Mouse (Mus musculus): ENCODE data around the gene Rsrc2. TPM values are rescaled to one million over a fixed set of nuclear protein-coding genes. Genes with fewer than 3 reads are reported as not detected.
A peak's percentile ranks its signal among the peaks of the same experiment; 100 is the strongest.

Gene Rsrc2
- polyA plus RNA-seq, 1 experiment from 2014 or later = 96.7 TPM

DNA sequence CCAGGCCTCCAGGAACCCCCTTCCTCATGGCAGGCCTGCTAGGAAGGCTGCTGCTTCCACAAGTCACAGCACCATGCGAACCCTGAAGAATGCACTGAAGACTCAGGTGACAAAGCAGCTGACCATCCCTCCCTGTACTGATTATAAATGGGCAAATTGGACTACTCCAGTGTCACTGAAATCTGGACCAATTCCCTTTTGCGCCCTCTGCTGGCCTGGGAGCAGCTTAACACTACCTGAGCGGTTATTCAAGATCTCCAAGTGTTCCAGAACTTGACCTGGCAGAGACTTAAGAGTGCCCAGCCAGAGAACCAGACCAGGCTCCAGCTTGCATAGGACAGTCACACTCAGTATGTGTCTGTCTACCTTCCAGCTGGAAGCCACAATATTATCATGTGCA is 50.0 kb downstream of the Rsrc2 start:
- Histone ChIP-seq H3K4me1 (ENCODE audit: insufficient read depth, low read depth, low read length) (no peaks in the 10 kb centered on the region; the same call in 1 of the 2 replicates), H3K4me3 (ENCODE audit: low read depth, low read length) (no peak overlapping the region), H3K9ac (replicated peaks; ENCODE audit: low read depth) (no peak overlapping the region), H3K27ac (ENCODE audit: low read length) (no peak overlapping the region), H3K9me3 (ENCODE audit: low read length) (no peaks in the 10 kb centered on the region), H3K27me3 (replicated peaks; ENCODE audit: insufficient read depth, low read length) (no peaks in the 10 kb centered on the region), H3K4me2 (replicated peaks; ENCODE audit: low read depth, low read length) (no peak overlapping the region), H3K36me3 (ENCODE audit: insufficient read depth, low read length) (peaks cover 19% of the 10 kb centered on the region; the same call in 1 of the 2 replicates)
- peak; percentile 56 for ATAC-seq
- 27% methylated on average over 3 of the region's 3 CpGs for WGBS
- TF ChIP-seq EP300 (IDR thresholded peaks at IDR 0.05) = no peak
- peak; percentile 92 for TF ChIP-seq CTCF (IDR thresholded peaks at IDR 0.05)
- peak; percentile 91 for DNase-seq (ENCODE audit: low spot score)

DNA sequence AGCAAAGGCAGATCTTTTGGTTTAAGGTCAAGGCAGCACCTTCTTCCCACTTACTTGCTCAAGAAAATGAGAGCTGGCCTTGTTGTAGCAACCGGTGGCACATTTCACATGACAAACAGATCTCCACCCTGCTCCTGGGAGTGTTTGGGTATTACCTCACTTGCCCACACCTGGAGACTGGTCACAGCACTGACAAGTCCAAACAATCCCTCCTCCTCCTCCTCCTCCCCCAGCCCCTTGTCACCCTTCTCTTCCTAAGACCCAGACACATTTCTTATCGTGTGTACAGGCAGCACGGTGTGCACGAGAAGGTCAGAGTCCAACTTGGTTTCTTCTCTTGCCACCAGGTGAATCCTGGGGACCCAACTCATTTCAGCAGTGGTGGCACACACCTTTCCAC is 52.3 kb downstream of the Rsrc2 start:
- no peaks in the 10 kb centered on the region for H3K27me3 ChIP-seq (replicated peaks; ENCODE audit: insufficient read depth, low read length)
- no peaks in the 10 kb centered on the region for H3K9me3 ChIP-seq (ENCODE audit: low read length)
- DNase-seq (ENCODE audit: low spot score) = peak; percentile 39
- H3K4me2 ChIP-seq (replicated peaks; ENCODE audit: low read depth, low read length) = no peak overlapping the region
- TF ChIP-seq EP300 (IDR thresholded peaks at IDR 0.05) = no peak
- no peak for TF ChIP-seq CTCF (IDR thresholded peaks at IDR 0.05)
- H3K9ac ChIP-seq (replicated peaks; ENCODE audit: low read depth) = no peak overlapping the region
- no peak overlapping the region for H3K27ac ChIP-seq (ENCODE audit: low read length)
- 64% methylated on average over 4 of the region's 4 CpGs for WGBS
- H3K4me1 ChIP-seq (ENCODE audit: insufficient read depth, low read depth, low read length) = peaks cover 5% of the 10 kb centered on the region; the same call in 1 of the 2 replicates
- H3K4me3 ChIP-seq (ENCODE audit: low read depth, low read length) = no peak overlapping the region
- ATAC-seq = peak; percentile 34
- H3K36me3 ChIP-seq (ENCODE audit: insufficient read depth, low read length) = peaks cover 2% of the 10 kb centered on the region; the same call in 1 of the 2 replicates

GRCm38 (mm10) chr5:123696244-123696643 is 53.0 kb downstream of the Rsrc2 start:
- Histone ChIP-seq H3K27ac (ENCODE audit: low read length) (no peak overlapping the region), H3K9me3 (ENCODE audit: low read length) (no peaks in the 10 kb centered on the region), H3K4me1 (ENCODE audit: insufficient read depth, low read depth, low read length) (peaks cover 5% of the 10 kb centered on the region; the same call in 1 of the 2 replicates), H3K9ac (replicated peaks; ENCODE audit: low read depth) (no peak overlapping the region), H3K36me3 (ENCODE audit: insufficient read depth, low read length) (no peaks in the 10 kb centered on the region), H3K4me2 (replicated peaks; ENCODE audit: low read depth, low read length) (no peak overlapping the region), H3K27me3 (replicated peaks; ENCODE audit: insufficient read depth, low read length) (no peaks in the 10 kb centered on the region), H3K4me3 (ENCODE audit: low read depth, low read length) (no peak overlapping the region)
- DNase-seq (ENCODE audit: low spot score) (no peak), ATAC-seq (no peak)
- 68% methylated on average over 7 of the region's 7 CpGs for WGBS
- TF ChIP-seq CTCF (IDR thresholded peaks at IDR 0.05) (no peak), EP300 (IDR thresholded peaks at IDR 0.05) (no peak)

DNA sequence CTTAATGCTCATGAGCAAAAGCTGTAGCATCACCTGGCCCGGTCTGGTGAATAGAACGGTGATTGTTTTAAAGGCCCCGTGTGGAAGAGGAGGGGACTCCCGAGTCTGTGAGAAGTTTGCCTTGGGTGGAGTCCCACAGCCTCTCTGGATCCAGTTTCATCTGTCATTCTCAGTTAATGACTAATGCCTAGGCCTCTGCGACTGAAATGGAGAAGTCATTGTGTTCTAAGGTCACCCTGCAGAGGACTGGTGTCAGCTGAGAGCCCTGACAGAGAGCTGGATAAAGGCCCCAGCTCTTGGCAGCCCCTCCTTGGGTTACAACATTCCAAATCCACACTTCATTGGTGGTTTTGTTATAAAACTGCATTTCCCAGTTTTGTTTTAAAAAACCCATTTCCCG is 54.7 kb downstream of the Rsrc2 start:
- H3K4me3 ChIP-seq (ENCODE audit: low read depth, low read length) = no peak overlapping the region
- peaks cover 5% of the 10 kb centered on the region; the same call in 1 of the 2 replicates for H3K4me1 ChIP-seq (ENCODE audit: insufficient read depth, low read depth, low read length)
- TF ChIP-seq CTCF (IDR thresholded peaks at IDR 0.05) (no peak), EP300 (IDR thresholded peaks at IDR 0.05) (peak; percentile 57; the same call in 1 of the 2 replicates)
- H3K27me3 ChIP-seq (replicated peaks; ENCODE audit: insufficient read depth, low read length) = no peaks in the 10 kb centered on the region
- no peaks in the 10 kb centered on the region for H3K36me3 ChIP-seq (ENCODE audit: insufficient read depth, low read length)
- peak overlapping the region; percentile 26; the same call in 1 of the 2 replicates for H3K27ac ChIP-seq (ENCODE audit: low read length)
- H3K9ac ChIP-seq (replicated peaks; ENCODE audit: low read depth) = no peak overlapping the region
- H3K9me3 ChIP-seq (ENCODE audit: low read length) = no peaks in the 10 kb centered on the region
- H3K4me2 ChIP-seq (replicated peaks; ENCODE audit: low read depth, low read length) = no peak overlapping the region
- ATAC-seq (peak; percentile 89), DNase-seq (ENCODE audit: low spot score) (peak; percentile 88)
- WGBS = 27% methylated on average over 6 of the region's 6 CpGs

- H3K9me3 ChIP-seq (ENCODE audit: low read length) = no peaks in the 10 kb centered on the region
- H3K4me1 ChIP-seq (ENCODE audit: insufficient read depth, low read depth, low read length) = peaks cover 18% of the 10 kb centered on the region; the same call in 1 of the 2 replicates
- peak within 1 kb of the TSS; percentile 90 for H3K4me3 ChIP-seq (ENCODE audit: low read depth, low read length)
- peak within 1 kb of the TSS; percentile 96 for H3K27ac ChIP-seq (ENCODE audit: low read length)
- H3K36me3 ChIP-seq (ENCODE audit: insufficient read depth, low read length) = no peaks in the 10 kb centered on the region
- H3K4me2 ChIP-seq (replicated peaks; ENCODE audit: low read depth, low read length) = peak within 1 kb of the TSS; percentile 81
- DNase-seq (ENCODE audit: low spot score) = peak; percentile 83
- H3K27me3 ChIP-seq (replicated peaks; ENCODE audit: insufficient read depth, low read length) = no peaks in the 10 kb centered on the region
- peak within 1 kb of the TSS; percentile 87 for H3K9ac ChIP-seq (replicated peaks; ENCODE audit: low read depth)
- 2% methylated on average over 29 of the region's 64 CpGs for WGBS
- TF ChIP-seq CTCF (IDR thresholded peaks at IDR 0.05) (peak; percentile 10; the same call in 1 of the 2 replicates), EP300 (IDR thresholded peaks at IDR 0.05) (no peak)
- peak; percentile 81 for ATAC-seq
These were observed 64.7 kb downstream of the Rsrc2 start, which contains the start of gene Clip1 for GRCm38 (mm10) chr5:123684221-123685144. Gene Clip1, minus strand, starts transcription at chr5:123684618.

Data from lung, postnatal 0 days (tissue).